Mouse (Mus musculus) retina, embryonic 14.5 days (tissue): ENCODE measurements at regions not wholly inside any gene's neighbourhood (a gene's known extent, or its start where the extent isn't known, plus 50 kb on each side); places are given as distances from the start of the nearest gene placed in this dataset.

ENCODE experiments used
- DNase-seq: peaks from one replicate; pipeline ENCODE4 v3.0.0-alpha.2; 2015; ENCODE audit warnings: low spot score

DNA sequence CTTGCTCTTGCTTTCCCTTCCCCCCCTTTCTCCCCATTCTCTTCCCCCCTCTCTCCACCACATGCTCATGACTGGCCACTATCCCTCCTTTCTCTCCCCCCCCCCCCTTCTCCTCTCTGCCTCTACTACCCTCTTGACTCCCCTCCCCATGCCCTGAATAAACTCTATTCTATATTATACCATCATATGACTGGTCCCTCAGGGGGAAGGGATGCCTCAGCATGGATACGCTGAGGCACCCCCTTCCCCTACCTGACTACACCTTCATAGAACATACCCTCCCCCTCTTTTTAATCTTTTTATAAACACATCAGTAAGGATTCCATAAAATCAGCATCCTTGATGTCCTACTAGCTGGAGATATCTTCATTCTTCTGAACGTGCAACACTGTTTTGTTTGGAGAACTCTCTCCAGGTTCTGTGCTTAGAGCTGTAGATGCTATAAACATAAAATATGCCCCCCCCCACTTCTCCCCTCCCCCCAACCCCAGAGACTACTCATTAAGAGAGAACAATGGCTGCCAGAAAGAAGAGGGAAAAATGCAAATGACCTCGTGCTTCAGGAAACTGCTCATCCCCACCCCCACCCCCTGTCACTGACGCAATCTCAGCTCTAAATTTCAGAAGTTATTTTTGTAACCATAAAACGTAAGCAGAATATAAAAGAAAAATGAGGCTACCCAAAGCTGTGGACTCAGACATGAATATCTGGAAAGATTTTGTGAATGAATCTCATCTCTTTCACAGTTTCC, 102.3 kb downstream of the Pja2 start:
- DNase-seq, result no peak

DNA sequence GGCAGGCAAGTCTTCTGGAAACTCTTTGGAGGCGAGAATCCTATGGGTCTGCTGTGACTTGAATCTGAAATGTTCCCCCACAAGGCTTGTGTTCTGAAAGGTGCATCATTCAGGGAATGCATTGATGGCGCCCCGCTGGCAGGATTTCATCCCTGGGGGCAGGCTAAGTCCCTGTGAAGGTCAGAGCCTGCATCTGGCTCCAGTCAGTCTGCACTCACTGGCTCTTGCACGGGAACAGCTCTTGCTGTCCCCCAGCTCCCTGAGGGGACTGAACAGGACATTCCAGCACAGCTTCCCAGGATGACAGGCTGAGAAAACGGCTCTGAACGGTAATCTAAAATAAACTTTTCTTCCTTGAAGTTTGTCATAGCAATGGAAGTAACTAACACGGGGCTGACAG, 117.1 kb downstream of the Pja2 start:
- DNase-seq, result peak; percentile 18

DNA sequence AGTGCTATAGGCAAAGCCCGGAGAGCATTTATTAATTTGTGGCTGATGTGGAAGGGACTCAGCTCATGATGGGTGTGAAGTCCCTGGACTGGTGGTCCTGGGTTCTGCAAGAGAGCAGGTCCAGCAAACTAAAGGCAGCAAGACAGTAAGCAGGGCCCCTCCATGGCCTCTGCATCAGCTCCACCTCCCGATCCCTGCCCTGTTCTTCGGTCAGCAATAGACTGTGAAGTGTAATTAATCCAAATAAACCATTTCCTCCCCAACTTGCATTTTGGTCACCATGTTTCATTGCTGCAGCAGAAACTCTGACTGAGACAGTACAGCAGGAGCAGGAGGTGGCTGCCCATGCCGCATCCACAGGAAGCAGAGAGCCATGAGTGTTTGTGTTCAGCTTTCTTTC, 118.5 kb downstream of the Pja2 start:
- no peak for DNase-seq

DNA sequence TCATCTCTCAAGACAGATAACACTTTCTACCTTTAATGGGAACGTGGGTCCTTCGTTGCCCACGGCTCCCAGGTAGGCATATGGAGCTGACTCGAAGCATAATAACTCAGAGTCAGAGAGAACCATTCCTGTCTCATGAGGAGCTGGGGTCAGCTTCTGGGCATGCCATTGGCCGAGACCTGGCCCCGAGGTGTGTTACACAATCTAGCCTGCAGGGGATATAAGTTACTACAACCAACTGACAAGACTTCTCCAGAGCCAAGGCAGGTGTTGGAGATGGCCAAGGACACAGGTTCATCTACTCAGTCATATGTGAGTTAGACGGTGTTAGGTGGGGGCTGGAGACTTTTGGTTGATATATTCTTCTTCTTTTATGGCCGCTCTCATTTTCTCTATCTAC, 120.4 kb downstream of the Pja2 start:
- DNase-seq, result no peak

DNA sequence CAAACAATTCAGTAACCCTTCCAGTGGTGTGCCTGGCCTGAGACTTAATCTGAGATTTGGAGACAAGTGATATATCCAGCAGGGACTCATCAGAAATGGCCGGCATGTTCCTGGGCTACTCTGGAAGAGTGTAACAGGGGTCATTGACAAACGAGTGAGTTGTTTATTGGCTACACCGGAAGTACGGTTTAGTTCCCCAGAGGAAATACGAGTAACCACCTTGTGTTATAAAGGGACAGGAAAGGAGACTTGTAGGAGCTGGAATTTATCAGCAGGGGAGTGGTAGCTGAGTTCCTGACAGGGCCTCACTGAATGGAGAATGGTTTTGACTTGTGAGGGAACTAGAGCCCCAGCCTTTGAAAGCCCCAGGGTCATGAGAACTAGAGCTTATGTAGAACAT, 121.3 kb downstream of the Pja2 start:
- DNase-seq, result no peak

DNA sequence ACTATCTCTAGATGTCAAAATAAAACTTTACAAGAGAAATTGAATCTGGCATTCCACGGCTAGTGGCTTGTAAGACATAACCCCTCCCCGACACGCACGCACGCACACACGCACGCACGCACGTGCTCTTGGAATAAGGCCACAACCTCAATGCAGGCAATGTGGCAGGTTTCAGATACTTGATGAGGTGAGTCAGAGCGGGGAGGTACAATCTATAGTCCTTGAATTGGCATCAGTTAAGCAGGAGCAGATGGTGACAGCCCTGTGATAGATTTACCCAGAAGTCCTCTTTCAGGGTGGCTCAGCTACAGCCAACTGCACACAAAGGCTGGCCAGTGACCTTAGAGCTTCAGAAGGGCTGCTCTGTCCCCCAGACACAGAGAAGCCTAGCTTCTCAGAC, 122.1 kb downstream of the Pja2 start:
- no peak for DNase-seq

DNA sequence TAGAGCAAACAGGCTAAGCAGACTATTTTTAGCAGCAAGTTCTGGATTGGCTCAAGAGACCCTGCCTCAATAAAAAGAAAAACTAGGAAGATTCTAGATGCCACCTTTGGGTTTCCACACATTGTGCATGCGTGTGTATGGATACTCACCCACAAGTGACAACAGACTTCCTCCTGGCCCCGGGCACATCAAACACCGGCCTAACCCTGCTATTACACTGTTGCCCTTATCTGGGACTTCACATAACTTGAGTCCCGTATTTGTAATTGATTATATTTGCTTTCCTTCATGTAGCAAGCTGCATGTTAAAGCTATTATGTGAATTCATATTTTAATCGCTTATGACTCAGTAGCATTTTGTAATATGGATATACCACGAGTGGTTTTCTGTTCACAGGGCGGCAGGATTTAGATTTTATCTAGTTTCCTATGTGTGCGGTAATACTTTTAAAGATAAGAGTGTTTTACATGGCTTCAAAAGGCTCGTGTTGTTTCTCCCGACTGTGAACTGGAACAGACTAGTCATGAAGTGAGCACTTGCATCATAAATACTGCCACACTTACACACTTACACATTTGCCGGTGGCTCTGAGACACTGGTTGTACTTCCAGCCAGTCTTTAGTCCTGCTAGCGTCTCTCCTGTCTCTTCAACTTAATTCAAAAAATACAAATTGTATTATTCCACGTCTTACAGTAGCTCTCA, 123.4 kb downstream of the Pja2 start:
- DNase-seq, result no peak

DNA sequence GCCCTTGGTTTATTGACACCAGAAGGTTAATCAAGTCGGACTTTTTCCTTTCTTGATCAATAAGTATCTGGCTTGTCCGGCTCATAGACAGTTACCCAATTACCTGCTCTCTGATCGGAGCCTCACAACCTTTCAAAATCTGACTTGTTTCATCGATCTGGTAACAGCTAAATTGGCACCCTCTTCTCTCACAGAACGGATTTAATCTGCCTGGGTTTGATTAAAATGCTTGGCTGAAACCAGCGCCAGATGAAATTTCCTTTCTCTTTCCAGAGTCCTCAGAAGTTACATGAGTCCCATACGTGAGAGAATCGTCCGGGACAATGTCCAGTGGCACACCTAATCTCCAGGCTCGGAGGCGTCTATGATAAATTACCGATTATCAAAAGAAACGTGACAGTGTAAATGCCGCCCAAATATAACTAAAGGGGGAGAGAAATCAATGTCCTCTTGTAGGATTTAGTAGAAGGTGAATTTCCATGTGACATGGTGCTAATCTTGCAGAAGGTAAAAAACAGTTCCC, 125.5 kb downstream of the Pja2 start:
- DNase-seq, result no peak

DNA sequence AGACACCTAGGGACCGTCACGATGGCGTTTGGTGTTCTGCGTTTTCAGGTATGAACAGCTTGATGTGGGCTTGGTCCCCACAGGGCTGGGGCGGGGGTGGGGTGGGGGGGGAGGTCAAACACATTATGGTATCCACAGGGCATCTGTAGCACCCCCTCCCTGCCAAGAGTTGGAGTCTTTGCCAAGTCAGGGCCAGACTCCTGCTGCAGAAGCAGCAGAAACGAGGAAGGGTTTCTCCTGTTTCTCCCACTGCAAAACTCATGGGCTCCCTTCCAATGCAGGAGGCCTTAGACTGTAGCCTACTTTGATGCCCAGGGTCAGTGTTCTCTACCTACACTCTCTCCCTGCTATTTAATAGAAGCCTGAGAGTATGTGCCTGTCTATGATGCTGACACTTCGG, 128.1 kb downstream of the Pja2 start:
- DNase-seq, result no peak

DNA sequence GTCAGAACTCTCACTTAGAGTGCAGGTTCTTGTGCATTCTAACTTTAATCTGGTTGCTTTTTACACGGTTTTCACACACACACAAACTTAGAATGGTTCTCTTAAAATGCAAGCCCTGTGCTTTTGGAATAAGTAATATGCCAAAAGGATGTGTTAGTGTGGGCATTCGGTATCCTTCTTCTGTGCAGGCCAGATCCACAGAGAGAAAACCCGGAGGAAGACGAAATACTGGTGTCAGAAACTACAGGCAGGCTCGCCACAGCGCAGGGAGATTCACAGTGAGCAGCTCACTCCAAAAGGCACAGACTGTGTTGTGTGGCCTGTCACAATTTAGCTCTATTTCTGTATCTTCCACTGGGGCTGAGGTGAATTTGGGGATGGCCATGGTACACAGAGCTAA, 129.5 kb downstream of the Pja2 start:
- DNase-seq, result no peak

DNA sequence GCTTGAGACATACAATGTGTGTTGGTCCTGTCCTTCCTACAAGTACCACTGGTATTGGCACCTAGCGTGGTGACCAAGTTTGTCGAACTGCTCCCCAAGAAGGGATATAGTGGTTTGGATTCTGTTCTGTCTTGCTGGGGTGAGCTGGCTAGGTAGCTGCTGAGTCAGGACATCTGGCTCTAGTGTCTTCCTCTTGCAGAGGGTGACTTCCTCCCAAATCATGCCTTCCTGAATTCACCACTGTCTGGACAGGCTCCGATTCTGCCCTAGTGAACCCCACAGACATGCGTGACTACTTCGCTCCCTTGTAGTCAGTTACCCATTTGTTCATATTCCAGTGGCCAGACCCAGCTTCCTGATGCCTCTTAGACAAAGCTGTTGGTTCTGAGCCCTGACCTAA, 130.1 kb downstream of the Pja2 start:
- no peak for DNase-seq

DNA sequence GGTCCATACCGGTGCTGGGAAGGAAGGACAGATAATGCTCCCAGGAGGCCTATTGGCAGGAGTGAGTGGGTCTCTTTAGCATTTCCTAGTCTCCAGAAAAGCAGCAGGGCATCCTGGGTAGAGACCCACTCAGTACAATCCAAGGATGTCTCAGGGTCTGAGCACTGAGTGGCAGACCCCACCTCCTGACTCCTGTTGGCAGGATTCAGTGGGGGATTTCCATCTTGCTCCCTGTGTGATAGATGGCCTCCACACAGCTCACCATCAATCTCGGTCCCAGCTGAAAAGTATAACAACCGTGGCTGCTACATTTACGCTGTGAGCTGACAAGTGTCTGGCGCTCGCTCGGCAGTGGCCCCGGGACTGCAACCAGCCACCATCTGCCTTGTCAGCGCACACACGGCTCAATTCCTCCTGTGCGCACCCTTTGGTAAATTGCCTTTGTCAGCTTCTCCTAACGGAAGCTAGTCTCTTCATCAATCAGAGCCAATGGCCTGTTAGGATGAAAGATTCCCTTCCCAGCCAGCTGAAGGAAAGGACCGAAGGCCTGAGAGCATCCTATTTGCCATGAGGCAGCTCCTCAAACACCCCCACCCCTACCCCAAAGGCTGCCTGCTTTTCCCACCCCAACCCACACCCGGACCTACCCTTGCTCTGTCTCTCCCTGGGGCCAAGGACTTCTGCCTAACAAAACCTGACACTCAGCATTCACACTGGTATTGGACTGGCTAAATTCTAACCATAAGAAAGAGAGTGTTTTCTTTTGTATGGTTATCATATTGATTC, 131.4 kb downstream of the Pja2 start:
- DNase-seq, result no peak

DNA sequence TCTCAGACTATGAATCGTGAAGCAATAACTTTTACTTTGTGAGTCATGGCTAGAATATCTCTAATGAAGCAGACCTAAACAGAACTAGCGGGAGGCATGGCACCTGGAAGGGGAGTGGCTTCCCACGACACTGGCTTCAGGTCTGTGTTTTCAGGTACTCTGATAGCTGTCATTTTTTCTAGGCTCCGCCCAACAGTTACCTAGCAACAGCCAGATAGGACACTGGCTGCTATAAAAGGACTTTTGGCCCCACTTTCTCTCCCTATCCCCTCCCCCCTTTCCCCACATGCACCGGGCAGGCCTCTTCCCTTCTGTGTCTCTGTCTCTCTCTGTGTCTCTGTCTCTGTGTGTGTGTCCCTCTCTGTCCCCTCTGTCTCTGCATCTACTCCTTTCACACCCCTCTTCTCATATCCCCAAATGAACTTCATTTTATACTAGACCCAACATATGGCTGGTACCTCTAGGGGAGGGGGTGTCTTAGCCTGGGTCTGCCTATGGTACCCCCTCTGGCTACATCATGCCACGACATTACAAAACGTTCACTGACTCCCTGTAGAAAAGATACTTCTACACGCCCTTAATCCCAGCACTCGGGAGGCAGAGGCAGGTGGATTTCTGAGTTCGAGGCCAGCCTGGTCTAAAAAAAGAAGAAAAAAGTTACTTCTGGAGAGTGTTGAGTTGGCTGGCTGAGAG, 132.3 kb downstream of the Pja2 start:
- DNase-seq, result no peak

DNA sequence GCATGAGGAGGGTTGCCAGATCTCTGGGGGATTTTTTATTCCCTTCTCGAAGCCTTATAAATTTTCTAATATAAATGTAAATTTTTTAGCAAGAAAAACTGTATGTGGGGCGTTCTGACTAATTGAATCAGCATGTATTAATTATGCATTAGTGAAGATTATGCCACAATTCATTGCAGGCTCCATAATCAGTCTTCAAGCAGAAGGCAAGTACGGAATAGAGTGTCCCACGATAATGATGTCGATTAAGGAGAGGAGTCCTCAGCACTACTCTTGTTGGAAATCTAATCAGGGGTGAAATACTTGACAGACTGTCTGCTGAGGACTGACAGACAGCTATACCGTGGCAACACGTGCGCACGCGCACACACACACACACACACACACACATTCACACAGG, 135.3 kb downstream of the Pja2 start:
- no peak for DNase-seq

DNA sequence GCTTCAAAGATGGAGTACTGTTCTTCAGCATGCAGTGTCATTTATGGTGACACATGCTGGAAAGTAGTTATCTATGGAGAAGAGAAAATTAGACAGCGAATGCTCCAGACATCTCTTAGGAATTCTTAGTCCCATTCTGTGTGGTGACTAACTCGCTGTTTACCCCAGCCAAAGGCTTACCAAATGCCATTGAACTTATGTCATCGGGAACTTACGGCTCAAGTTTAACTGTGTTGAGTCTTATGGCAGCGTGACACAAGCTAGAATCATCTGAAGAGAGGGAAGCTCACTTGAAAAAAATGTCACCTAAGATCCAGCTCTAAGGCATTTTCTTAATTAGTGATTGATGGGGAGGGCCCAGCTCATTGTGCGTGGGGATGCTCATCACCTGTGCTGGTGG, 138.7 kb downstream of the Pja2 start:
- no peak for DNase-seq
